Mouse (Mus musculus): Measurements from ENCODE around the gene Tns1. TPM values are rescaled to one million over a fixed set of nuclear protein-coding genes. Genes with fewer than 3 reads are reported as not detected.

Gene Tns1
- polyA plus RNA-seq, 1 experiment: 781 TPM

GRCm38 (mm10) chr1:73963626-73964025, 160.6 kb downstream of the Tns1 start:
- TF ChIP-seq CTCF (IDR thresholded peaks at IDR 0.05; ENCODE audit: insufficient read depth, low read length): no peak
- TF ChIP-seq POLR2A (IDR thresholded peaks at IDR 0.05; ENCODE audit: borderline replicate concordance, extremely low read depth, low read depth, low read length): no peak
- H3K4me3 ChIP-seq (replicated peaks; ENCODE audit: extremely low read depth, low read depth, low read length): no peak overlapping the region
- H3K4me1 ChIP-seq (ENCODE audit: control insufficient read depth, insufficient read depth, low read length): peaks cover 45% of the 10 kb centered on the region
- no peak for DNase-seq
- 31% methylated on average over 8 of the region's 8 CpGs for WGBS

DNA sequence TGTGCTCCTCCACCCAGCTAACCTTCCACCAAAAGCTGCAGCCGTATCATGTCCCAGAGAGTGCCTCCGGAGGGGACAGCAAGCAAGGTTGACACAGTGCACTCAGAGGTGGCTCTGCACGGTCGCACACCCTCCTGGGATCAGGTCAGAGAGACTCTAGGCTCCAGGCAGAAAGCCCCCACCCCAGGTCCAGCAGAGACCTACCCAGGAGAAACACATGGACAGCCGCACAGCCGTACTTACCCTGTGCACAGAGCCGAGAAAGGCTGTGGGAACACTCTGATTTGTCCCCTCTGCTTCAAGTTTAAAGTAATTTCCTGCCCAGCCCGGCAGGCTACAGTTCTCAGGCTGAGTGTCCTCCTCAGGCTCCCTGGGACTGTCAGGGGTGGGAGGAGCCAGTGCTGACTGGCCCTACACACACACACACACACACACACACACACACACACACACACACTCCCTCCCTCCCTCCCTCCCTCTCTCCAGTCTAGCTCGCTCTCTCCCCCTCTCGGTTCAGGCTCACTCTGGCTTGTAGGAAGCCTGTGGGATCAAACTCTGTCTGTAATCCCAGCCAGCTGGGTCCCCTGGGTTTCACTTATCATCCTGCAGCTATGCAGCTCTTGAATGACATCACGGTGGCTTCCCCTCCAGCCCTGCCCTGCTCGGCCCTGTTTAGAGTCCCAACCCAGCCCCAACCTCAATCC, 161.4 kb downstream of the Tns1 start:
- TF ChIP-seq POLR2A (IDR thresholded peaks at IDR 0.05; ENCODE audit: borderline replicate concordance, extremely low read depth, low read depth, low read length) (peak; percentile 39; the same call in 1 of the 2 replicates), CTCF (IDR thresholded peaks at IDR 0.05; ENCODE audit: insufficient read depth, low read length) (0 out of 2 replicates have a peak, but pooled peaks have one; percentile 4)
- 14% methylated on average over 12 of the region's 12 CpGs for WGBS
- Histone ChIP-seq H3K4me3 (replicated peaks; ENCODE audit: extremely low read depth, low read depth, low read length) (peak overlapping the region; percentile 26), H3K4me1 (ENCODE audit: control insufficient read depth, insufficient read depth, low read length) (peaks cover 45% of the 10 kb centered on the region)
- no peak for DNase-seq

DNA sequence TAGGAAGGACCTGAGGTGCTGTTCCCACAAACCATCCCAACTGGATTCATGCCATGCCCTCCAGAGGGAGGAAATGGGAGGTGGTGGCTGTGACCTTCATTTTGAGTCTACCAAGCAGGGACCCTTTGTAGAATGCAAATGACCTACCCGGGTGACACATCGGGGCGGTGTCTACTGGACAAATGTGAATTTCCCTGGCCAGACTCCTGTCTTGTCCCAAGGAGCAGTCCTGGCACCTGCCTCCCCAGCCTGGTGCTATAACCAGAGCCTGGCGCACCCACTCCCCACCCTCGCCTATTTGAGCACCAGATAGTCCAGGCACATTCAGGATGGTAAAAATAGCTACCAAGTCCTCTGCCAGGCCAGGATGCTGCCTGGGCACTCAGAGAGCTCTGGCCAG, 162.2 kb downstream of the Tns1 start:
- peak overlapping the region; percentile 16 for H3K4me3 ChIP-seq (replicated peaks; ENCODE audit: extremely low read depth, low read depth, low read length)
- peaks cover 46% of the 10 kb centered on the region for H3K4me1 ChIP-seq (ENCODE audit: control insufficient read depth, insufficient read depth, low read length)
- WGBS: 52% methylated on average over 5 of the region's 5 CpGs
- DNase-seq: no peak
- TF ChIP-seq CTCF (IDR thresholded peaks at IDR 0.05; ENCODE audit: insufficient read depth, low read length): no peak
- no peak for TF ChIP-seq POLR2A (IDR thresholded peaks at IDR 0.05; ENCODE audit: borderline replicate concordance, extremely low read depth, low read depth, low read length)

DNA sequence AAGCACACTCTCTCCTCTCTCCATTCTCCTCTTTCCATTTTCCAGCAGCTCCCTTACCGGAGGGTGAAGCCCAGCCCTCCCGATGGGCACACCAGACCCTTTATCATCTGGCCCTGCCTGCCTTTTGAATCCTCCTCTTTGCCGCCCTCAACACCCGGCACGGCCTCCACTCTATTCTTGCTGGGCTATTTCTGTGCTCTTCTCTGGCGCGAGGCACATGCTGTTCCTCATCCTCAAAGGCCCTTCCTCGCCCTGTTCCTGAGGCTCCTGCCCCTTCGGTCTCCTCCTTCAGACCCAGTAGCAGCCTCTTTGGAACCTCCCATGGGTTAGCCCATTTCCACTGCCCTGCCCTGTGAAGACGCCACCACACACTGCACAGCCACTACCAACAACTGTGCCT, 164.5 kb downstream of the Tns1 start:
- TF ChIP-seq CTCF (IDR thresholded peaks at IDR 0.05; ENCODE audit: insufficient read depth, low read length) (no peak), POLR2A (IDR thresholded peaks at IDR 0.05; ENCODE audit: borderline replicate concordance, extremely low read depth, low read depth, low read length) (no peak)
- no peak for DNase-seq
- Histone ChIP-seq H3K4me3 (replicated peaks; ENCODE audit: extremely low read depth, low read depth, low read length) (no peak overlapping the region), H3K4me1 (ENCODE audit: control insufficient read depth, insufficient read depth, low read length) (peaks cover 54% of the 10 kb centered on the region)
- WGBS: 51% methylated on average over 10 of the region's 10 CpGs

DNA sequence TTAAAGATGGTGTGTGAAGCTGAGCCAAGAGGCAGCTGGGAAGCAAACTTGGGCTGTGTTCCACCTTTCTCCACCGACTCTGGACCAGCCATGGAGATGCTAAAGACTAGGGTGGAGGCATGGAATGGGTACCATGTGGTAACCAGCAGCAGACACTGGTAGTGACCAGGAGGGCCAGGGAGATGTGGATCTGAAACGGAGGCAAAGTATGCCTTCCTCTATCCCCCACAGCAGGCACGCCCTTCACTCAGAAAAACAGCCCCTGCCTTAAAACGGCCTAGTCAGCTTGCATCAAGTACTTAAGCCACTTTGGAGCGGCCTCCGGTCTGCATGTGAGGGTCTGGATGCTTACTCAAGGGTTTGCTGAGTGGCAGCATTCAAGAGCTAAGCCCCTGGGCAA, 164.9 kb downstream of the Tns1 start:
- Histone ChIP-seq H3K4me1 (ENCODE audit: control insufficient read depth, insufficient read depth, low read length) (peaks cover 56% of the 10 kb centered on the region), H3K4me3 (replicated peaks; ENCODE audit: extremely low read depth, low read depth, low read length) (no peak overlapping the region)
- no peak for TF ChIP-seq CTCF (IDR thresholded peaks at IDR 0.05; ENCODE audit: insufficient read depth, low read length)
- no peak for TF ChIP-seq POLR2A (IDR thresholded peaks at IDR 0.05; ENCODE audit: borderline replicate concordance, extremely low read depth, low read depth, low read length)
- DNase-seq: no peak
- WGBS: 60% methylated on average over 6 of the region's 6 CpGs

- H3K4me1 ChIP-seq (ENCODE audit: control insufficient read depth, insufficient read depth, low read length): peaks cover 48% of the 10 kb centered on the region
- no peak for TF ChIP-seq CTCF (IDR thresholded peaks at IDR 0.05; ENCODE audit: insufficient read depth, low read length)
- no peak for TF ChIP-seq POLR2A (IDR thresholded peaks at IDR 0.05; ENCODE audit: borderline replicate concordance, extremely low read depth, low read depth, low read length)
- H3K4me3 ChIP-seq (replicated peaks; ENCODE audit: extremely low read depth, low read depth, low read length): no peak overlapping the region
- DNase-seq: no peak
- 35% methylated on average over 9 of the region's 9 CpGs for WGBS
Observed at GRCm38 (mm10) chr1:73958210-73958983, 165.9 kb downstream of the Tns1 start.

GRCm38 (mm10) chr1:73957428-73957827, 166.8 kb downstream of the Tns1 start:
- H3K4me1 ChIP-seq (ENCODE audit: control insufficient read depth, insufficient read depth, low read length): peaks cover 41% of the 10 kb centered on the region
- DNase-seq: no peak
- no peak overlapping the region for H3K4me3 ChIP-seq (replicated peaks; ENCODE audit: extremely low read depth, low read depth, low read length)
- TF ChIP-seq CTCF (IDR thresholded peaks at IDR 0.05; ENCODE audit: insufficient read depth, low read length): no peak
- TF ChIP-seq POLR2A (IDR thresholded peaks at IDR 0.05; ENCODE audit: borderline replicate concordance, extremely low read depth, low read depth, low read length): peak; percentile 11; the same call in 1 of the 2 replicates
- WGBS: 53% methylated on average over 4 of the region's 4 CpGs

DNA sequence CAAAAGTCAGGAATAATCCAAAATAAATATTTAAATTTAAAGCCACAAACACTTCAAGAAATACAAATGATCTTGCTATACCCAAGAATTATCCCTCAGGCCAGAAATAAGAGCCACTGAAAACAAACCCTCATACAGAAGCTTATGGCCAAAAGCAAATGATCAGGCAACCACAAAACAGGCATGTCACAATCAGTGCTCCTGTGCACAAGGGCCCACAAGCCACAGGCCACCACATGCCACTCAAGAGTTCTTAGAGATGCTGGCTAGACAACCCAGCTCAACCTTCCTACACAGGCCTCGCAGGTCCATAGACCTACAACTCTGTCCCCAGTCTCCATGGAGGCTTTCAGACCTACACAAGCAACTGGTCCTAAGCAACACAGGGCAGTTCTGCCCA, 167.9 kb downstream of the Tns1 start:
- 43% methylated on average over 1 of the region's 1 CpGs for WGBS
- no peak for TF ChIP-seq POLR2A (IDR thresholded peaks at IDR 0.05; ENCODE audit: borderline replicate concordance, extremely low read depth, low read depth, low read length)
- no peak for TF ChIP-seq CTCF (IDR thresholded peaks at IDR 0.05; ENCODE audit: insufficient read depth, low read length)
- H3K4me3 ChIP-seq (replicated peaks; ENCODE audit: extremely low read depth, low read depth, low read length): no peak overlapping the region
- peaks cover 35% of the 10 kb centered on the region for H3K4me1 ChIP-seq (ENCODE audit: control insufficient read depth, insufficient read depth, low read length)
- no peak for DNase-seq

GRCm38 (mm10) chr1:73955259-73955842, 168.9 kb downstream of the Tns1 start:
- TF ChIP-seq POLR2A (IDR thresholded peaks at IDR 0.05; ENCODE audit: borderline replicate concordance, extremely low read depth, low read depth, low read length): no peak
- TF ChIP-seq CTCF (IDR thresholded peaks at IDR 0.05; ENCODE audit: insufficient read depth, low read length): no peak
- H3K4me1 ChIP-seq (ENCODE audit: control insufficient read depth, insufficient read depth, low read length): peaks cover 35% of the 10 kb centered on the region
- DNase-seq: peak; percentile 62
- no peak overlapping the region for H3K4me3 ChIP-seq (replicated peaks; ENCODE audit: extremely low read depth, low read depth, low read length)
- 6% methylated on average over 4 of the region's 4 CpGs for WGBS

Data from lung, adult 2 months (tissue).